Mouse (Mus musculus): ENCODE measurements at regions not wholly inside any gene's neighbourhood (a gene's known extent, or its start where the extent isn't known, plus 50 kb on each side); places are given as distances from the start of the nearest gene placed in this dataset.
A peak's percentile ranks its signal among the peaks of the same experiment; 100 is the strongest.

DNA sequence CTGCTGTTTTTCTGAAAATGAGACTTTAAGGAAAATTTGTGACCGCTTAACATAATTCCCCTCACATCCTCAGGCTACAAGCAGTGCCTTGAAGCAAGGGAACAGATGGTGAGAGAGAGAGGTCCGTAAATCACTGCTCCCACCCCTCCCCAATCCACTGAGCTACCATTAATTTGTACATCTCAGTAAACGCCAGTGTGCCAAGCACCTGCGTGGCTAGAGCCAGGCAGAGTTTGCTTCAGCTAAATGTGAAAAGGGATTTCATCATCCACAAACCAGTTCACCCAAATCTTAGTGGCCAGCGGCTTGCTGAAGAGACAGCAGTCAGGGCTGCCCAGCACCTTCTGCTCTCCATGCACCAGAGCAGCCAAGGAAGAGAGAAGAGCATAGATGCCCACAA lies 413.5 kb downstream of the Prdm2 start:
- 45% methylated on average over 5 of the region's 5 CpGs for WGBS
- H3K4me3 ChIP-seq (replicated peaks), result no peak overlapping the region
- no peak overlapping the region for H3K4me2 ChIP-seq (replicated peaks)
- H3K4me1 ChIP-seq (replicated peaks), result peaks cover 17% of the 10 kb centered on the region; the same call in 1 of the 2 replicates
- H3K27me3 ChIP-seq, result 0 out of 2 replicates have a peak, but pooled peaks cover 3% of the 10 kb centered on the region
- no peaks in the 10 kb centered on the region for H3K9me3 ChIP-seq
- no peak overlapping the region for H3K9ac ChIP-seq (replicated peaks)
- ATAC-seq, result no peak
- H3K27ac ChIP-seq, result no peak overlapping the region
- no peaks in the 10 kb centered on the region for H3K36me3 ChIP-seq

DNA sequence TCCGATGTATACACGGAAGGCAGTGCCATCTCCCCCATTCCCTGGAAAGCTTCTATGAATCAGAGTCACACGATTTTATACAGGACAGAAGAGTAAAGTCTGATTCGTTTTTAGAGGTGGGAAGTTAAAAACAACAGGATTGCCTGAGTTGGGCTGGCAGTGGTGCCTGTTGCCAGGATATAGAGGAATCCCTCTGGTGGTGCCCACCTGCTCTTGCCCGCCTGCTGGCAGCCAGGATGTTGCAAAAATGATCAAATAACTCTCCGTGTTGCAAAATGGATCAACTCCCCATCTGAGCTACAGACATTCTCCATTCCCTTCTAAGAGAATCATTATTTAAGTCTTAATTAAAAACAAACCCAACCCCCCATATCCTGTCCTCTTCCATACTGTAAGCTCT lies 414.0 kb downstream of the Prdm2 start:
- no peak overlapping the region for H3K4me3 ChIP-seq (replicated peaks)
- H3K27me3 ChIP-seq, result 0 out of 2 replicates have a peak, but pooled peaks cover 3% of the 10 kb centered on the region
- WGBS, result 76% methylated on average over 6 of the region's 6 CpGs
- H3K4me1 ChIP-seq (replicated peaks), result peaks cover 14% of the 10 kb centered on the region; the same call in 1 of the 2 replicates
- H3K9me3 ChIP-seq, result no peaks in the 10 kb centered on the region
- H3K36me3 ChIP-seq, result no peaks in the 10 kb centered on the region
- H3K4me2 ChIP-seq (replicated peaks), result no peak overlapping the region
- H3K27ac ChIP-seq, result no peak overlapping the region
- H3K9ac ChIP-seq (replicated peaks), result no peak overlapping the region
- no peak for ATAC-seq

DNA sequence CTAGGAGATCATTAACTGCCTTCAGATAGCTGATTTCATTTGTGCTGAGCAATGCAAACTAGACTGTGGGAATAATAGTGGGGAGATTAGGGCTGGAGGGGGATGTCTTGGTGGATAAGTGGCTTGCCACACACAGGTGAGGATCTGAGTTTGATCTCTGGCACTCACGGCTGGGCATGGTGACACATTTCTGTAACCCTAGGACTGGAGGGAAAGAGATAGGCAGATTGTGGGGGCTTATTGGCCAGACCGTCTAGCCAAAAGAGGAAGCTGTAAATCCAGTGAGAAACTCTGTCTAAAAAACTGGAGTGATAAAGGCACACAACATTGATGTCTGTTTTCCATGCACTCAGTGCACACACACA lies 420.2 kb downstream of the Prdm2 start:
- WGBS, result 86% methylated on average over 2 of the region's 2 CpGs
- Histone ChIP-seq H3K36me3 (no peaks in the 10 kb centered on the region), H3K9ac (replicated peaks) (no peak overlapping the region), H3K4me2 (replicated peaks) (no peak overlapping the region), H3K4me3 (replicated peaks) (no peak overlapping the region), H3K27me3 (no peaks in the 10 kb centered on the region), H3K9me3 (no peaks in the 10 kb centered on the region), H3K4me1 (replicated peaks) (no peaks in the 10 kb centered on the region), H3K27ac (no peak overlapping the region)
- no peak for ATAC-seq

DNA sequence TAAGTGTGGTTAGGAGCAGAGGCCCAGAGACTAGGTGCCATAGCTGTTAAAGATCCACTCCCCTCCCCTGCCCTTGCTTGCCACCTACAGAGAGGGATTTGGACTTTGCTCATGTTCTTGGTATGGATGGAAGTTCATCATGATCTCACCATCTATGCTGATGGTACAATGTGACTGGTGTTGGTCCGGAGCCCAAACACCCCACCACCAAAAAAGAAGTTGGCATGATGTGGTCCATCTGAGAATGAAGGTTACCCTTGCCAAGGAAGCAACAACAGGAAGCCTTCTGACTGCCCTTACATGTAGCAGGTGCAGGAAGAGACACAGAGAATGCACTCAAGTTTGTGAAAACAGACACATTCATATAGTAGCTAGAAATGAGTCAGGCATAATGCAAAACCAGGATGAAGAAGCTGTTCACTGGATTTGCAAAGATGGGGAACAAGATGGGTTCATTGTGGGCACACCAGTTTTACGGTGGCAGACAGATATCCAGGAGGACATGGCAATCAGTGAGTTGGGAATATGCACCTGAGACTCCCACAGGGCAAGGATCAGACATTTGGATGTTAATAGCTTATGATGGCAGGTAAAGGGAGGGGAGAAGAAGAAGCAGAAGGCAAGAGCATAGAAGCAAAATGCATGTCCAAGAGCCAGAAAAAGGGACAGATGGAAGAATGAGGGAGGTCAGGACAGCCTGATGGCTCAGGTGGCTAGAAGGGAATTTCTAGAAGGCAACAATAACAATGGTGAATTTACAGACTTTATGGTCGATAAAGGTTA lies 420.8 kb downstream of the Prdm2 start:
- 87% methylated on average over 3 of the region's 3 CpGs for WGBS
- Histone ChIP-seq H3K4me2 (replicated peaks) (no peak overlapping the region), H3K36me3 (no peaks in the 10 kb centered on the region), H3K4me3 (replicated peaks) (no peak overlapping the region), H3K9me3 (no peaks in the 10 kb centered on the region), H3K9ac (replicated peaks) (no peak overlapping the region), H3K27me3 (no peaks in the 10 kb centered on the region), H3K4me1 (replicated peaks) (no peaks in the 10 kb centered on the region), H3K27ac (no peak overlapping the region)
- no peak for ATAC-seq

DNA sequence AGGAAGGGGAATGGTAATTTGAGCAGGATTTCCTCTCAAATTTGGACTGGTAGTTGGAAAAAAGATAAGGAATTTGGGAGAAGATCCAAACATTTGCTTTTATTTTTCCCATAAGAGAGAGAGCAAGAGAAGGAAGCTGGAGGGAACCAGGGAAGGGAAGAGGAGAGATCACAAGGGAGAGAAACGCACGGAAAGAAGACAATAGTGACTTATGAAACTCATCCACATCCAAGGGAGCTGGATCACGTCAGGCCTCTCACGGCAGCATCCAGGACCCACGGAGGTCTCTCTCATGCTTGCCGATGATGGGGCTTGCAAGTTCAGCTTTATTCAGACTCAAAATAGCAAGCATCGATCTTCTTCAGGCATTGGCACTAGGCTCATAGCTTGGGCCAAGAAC lies 423.7 kb downstream of the Prdm2 start:
- Histone ChIP-seq H3K27me3 (no peaks in the 10 kb centered on the region), H3K27ac (no peak overlapping the region), H3K9me3 (no peaks in the 10 kb centered on the region), H3K4me3 (replicated peaks) (no peak overlapping the region), H3K4me2 (replicated peaks) (no peak overlapping the region), H3K36me3 (no peaks in the 10 kb centered on the region), H3K9ac (replicated peaks) (no peak overlapping the region), H3K4me1 (replicated peaks) (no peaks in the 10 kb centered on the region)
- no peak for ATAC-seq
- WGBS, result 93% methylated on average over 7 of the region's 7 CpGs

DNA sequence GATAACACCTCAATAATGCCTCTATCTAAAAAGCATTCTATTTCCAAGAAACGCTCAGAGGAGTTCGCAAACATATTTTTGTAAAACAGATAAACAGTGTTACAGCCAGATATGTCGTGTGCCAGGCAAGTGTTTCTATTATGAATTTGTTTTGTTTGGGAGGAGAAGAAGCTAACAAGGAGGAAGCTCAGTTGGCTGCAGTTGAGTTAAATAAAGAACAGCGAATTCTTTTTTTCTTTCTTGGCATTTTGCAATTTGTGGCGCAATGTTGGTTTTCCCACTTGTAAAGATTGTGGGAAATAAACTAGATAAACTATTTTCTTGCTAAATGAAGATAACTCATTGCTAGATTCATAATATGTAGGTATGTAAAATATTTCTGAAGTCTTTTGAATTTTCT lies 427.4 kb downstream of the Prdm2 start:
- Histone ChIP-seq H3K4me2 (replicated peaks) (no peak overlapping the region), H3K4me1 (replicated peaks) (no peaks in the 10 kb centered on the region), H3K9me3 (no peaks in the 10 kb centered on the region), H3K27ac (no peak overlapping the region), H3K27me3 (no peaks in the 10 kb centered on the region), H3K36me3 (no peaks in the 10 kb centered on the region), H3K9ac (replicated peaks) (no peak overlapping the region), H3K4me3 (replicated peaks) (no peak overlapping the region)
- 93% methylated on average over 5 of the region's 5 CpGs for WGBS
- no peak for ATAC-seq

DNA sequence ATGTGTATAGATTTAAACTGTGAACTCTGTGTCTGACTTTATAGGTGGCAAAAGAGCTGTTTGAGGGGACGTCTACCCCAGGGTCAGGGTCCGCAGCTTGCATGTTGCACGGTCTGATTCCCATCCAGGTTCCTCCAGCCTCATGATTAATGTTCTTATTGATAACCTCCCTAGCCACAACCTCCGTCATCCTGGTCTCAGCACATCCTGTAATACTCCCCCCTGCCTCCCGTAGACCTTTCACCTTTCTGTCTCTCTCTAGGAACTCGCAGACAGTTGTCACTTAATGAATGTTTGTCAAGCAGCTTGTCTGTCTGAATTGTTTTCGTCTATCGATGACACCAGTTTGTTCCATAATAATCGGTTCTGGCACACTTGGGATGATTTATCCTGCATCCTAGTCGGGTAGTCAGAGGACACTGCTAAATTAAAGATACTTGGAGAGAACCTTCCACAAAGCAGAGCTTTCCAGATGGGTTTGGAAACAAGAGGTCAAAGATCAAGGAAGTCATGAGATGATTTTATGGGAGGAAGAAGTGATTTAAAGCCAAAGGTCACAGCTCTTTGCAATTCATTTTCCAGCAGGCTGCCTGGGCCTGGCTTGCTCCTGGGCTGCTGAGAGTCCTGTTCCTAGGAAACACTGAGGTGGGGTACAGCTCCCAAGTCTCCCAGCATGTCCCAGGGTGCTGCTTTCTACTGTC lies 435.9 kb downstream of the Prdm2 start:
- Histone ChIP-seq H3K27ac (no peak overlapping the region), H3K9me3 (no peaks in the 10 kb centered on the region), H3K9ac (replicated peaks) (no peak overlapping the region), H3K36me3 (no peaks in the 10 kb centered on the region), H3K4me1 (replicated peaks) (peaks cover 27% of the 10 kb centered on the region), H3K27me3 (0 out of 2 replicates have a peak, but pooled peaks cover 3% of the 10 kb centered on the region), H3K4me3 (replicated peaks) (no peak overlapping the region), H3K4me2 (replicated peaks) (no peak overlapping the region)
- 77% methylated on average over 10 of the region's 10 CpGs for WGBS
- ATAC-seq, result no peak

DNA sequence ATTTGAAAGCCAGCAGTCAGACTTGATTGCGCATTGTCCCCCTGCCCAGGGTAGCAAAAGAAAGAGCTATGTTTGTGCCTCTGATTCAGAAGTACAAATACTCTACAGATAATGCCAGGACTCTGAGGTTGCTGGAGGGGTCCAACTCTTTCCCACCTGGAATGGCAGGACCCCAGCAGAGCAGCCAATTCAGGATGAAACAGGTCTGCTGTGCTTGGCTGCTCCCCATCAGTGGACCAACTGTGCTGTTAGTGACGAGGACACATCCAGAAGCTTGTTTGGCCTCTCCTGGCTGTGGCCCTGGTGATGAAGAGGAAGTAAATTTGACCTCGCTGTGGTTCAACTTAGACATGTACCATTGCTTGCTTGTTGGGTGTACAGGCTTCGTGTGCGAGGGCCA lies 437.8 kb downstream of the Prdm2 start:
- no peak overlapping the region for H3K9ac ChIP-seq (replicated peaks)
- no peaks in the 10 kb centered on the region for H3K9me3 ChIP-seq
- H3K36me3 ChIP-seq, result no peaks in the 10 kb centered on the region
- no peak for ATAC-seq
- no peak overlapping the region for H3K4me2 ChIP-seq (replicated peaks)
- H3K4me3 ChIP-seq (replicated peaks), result no peak overlapping the region
- no peak overlapping the region for H3K27ac ChIP-seq
- peaks cover 46% of the 10 kb centered on the region for H3K4me1 ChIP-seq (replicated peaks)
- 95% methylated on average over 5 of the region's 5 CpGs for WGBS
- peaks cover 3% of the 10 kb centered on the region; the same call in 1 of the 2 replicates for H3K27me3 ChIP-seq

DNA sequence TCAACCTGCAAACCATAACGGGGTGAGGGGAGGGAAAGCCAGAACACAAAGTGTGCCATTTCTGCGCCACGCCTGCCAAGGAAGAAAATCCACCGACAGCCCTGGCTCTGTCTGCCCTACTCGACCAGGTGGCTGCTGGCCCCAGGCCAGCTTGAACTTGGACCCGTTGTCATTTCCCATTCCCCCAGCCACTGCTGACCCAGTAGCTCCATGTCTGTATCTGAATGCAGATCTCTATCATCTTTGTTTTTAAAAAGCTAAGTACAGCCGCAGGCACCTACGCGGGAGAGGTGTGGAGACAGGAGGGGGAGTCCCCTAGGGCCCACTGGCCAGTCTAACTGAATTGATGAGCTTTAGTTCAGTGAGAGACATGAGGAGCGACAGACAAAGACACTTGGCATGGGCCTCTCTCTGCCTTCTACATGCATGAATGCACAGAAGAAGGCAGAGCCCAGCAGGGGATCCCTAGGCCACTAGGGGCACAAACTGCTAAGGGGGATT lies 439.1 kb downstream of the Prdm2 start:
- 21% methylated on average over 10 of the region's 10 CpGs for WGBS
- Histone ChIP-seq H3K9me3 (no peaks in the 10 kb centered on the region), H3K36me3 (no peaks in the 10 kb centered on the region), H3K27me3 (peaks cover 3% of the 10 kb centered on the region; the same call in 1 of the 2 replicates), H3K4me1 (replicated peaks) (peaks cover 51% of the 10 kb centered on the region), H3K4me2 (replicated peaks) (peak overlapping the region; percentile 24; the same call in 1 of the 2 replicates), H3K4me3 (replicated peaks) (no peak overlapping the region), H3K27ac (peak overlapping the region; percentile 78), H3K9ac (replicated peaks) (0 out of 2 replicates have a peak overlapping the region, but pooled peaks have one; percentile 42)
- ATAC-seq, result peak; percentile 37

DNA sequence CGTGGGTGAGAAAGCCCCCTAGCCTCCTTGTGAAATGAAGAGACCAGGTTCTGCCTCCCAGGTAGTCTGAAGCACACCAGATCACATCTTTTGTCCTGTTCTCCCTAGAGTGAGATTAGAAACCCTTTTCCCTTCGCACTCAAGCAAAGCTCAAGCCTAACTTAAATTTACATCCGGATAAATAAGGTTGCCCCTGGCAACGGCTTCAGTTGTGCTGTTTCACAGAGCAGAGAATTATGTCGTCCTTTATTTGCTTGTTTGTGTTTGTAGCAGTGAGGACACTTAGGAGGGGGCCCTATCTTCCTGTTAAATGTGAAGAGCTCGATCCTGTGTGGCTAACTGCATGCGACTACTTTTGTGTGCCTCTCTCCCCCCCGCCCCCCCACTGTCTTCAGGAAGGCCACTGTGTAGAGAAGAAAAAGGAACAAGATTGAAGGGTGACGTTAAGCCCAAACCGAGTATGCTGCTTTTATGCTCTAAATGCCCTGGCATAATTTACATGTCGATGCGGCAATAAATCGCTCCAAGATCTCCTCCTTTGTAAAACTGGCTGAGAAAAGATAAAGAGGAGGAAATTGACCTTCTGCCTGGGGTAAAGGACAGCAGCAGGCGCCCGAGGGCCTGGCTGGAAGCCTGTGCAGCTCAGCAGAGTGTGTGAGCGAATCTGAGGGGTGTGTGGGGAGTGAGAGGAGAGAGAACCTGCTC lies 439.9 kb downstream of the Prdm2 start:
- H3K9me3 ChIP-seq, result no peaks in the 10 kb centered on the region
- H3K4me2 ChIP-seq (replicated peaks), result peak overlapping the region; percentile 24
- H3K27me3 ChIP-seq, result peaks cover 5% of the 10 kb centered on the region; the same call in 1 of the 2 replicates
- H3K4me1 ChIP-seq (replicated peaks), result peaks cover 51% of the 10 kb centered on the region
- WGBS, result under 1% methylated on average over 16 of the region's 16 CpGs
- 0 out of 2 replicates have a peak overlapping the region, but pooled peaks have one; percentile 42 for H3K9ac ChIP-seq (replicated peaks)
- ATAC-seq, result peak; percentile 72
- H3K36me3 ChIP-seq, result no peaks in the 10 kb centered on the region
- peak overlapping the region; percentile 78 for H3K27ac ChIP-seq
- no peak overlapping the region for H3K4me3 ChIP-seq (replicated peaks)

DNA sequence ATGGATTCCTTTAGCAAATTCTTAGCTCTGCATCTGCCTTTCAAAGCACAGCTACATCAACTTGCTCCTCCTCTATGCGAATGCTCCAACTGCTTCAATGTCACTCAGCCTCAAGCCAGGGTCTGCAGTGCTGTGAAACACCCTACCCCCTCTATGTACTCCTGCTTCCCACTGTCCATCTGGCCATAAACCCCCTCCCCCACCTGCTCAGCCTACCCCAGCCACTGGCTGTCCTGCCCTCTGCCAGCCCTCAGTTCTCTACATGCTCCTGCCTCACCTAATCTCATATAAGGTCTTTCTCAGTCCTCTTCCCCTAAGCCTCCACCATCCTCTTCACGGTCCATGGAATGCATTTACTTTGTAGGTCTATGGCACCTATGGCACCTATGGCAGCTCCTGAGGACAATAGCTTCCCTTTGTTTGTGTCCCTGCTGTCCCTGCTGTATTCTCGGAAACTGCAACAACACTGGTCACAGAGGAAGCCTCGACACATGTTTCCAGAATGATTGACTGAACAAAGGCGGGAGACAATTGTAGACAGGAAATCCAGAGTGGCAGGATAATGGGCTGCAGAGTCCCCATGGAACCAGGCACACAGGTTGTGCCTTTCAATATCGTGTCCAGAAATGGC lies 441.2 kb downstream of the Prdm2 start:
- Histone ChIP-seq H3K9me3 (no peaks in the 10 kb centered on the region), H3K27ac (peak overlapping the region; percentile 78; the same call in 1 of the 2 replicates), H3K4me1 (replicated peaks) (peaks cover 51% of the 10 kb centered on the region), H3K36me3 (no peaks in the 10 kb centered on the region), H3K4me3 (replicated peaks) (no peak overlapping the region), H3K4me2 (replicated peaks) (no peak overlapping the region), H3K27me3 (peaks cover 5% of the 10 kb centered on the region; the same call in 1 of the 2 replicates), H3K9ac (replicated peaks) (no peak overlapping the region; the same call in 1 of the 2 replicates)
- 23% methylated on average over 6 of the region's 6 CpGs for WGBS
- peak; percentile 31; the same call in 1 of the 2 replicates for ATAC-seq
